Mouse (Mus musculus) layer of hippocampus, postnatal 25 days (tissue): ENCODE results near the gene Kremen1. TPM values are rescaled to one million over a fixed set of nuclear protein-coding genes. Genes with fewer than 3 reads are reported as not detected.

Source experiments
- total RNA-seq, 2 experiments: library from RNA; stranded (reverse); gene quantifications; 2 replicates each; pipeline ENCODE4 v1.2.3; 2021

Kremen1 gene
- total RNA-seq, 2 experiments from 2014 or later, result 13.0 to 14.3 TPM

Other genes with a start within 250 kb of the Kremen1 start
- gene Rasl10a, start 203.4 kb downstream of the Kremen1 start, total RNA-seq, result 10 to 100 TPM; 76.8 to 94.0 TPM
- 10 to 100 TPM; 92.4 to 95.2 TPM for gene Gas2l1, start 196.2 kb downstream of the Kremen1 start, total RNA-seq
- 10 to 100 TPM; 20.7 to 23.6 TPM for gene Rhbdd3, start 162.6 kb downstream of the Kremen1 start, total RNA-seq
- 100 to 1,000 TPM; 260 to 353 TPM for gene Ewsr1, start 162.3 kb downstream of the Kremen1 start, total RNA-seq
- 10 to 100 TPM in 1 of 2 experiments, 1 to 10 TPM in 1; 8.8 to 10.6 TPM for gene Emid1, start 109.3 kb downstream of the Kremen1 start, total RNA-seq
- gene Znrf3, start 183.3 kb upstream of the Kremen1 start, total RNA-seq, result 10 to 100 TPM; 18.6 to 23.2 TPM